13 mouse cellular contexts compared by ENCODE assay signal in genomic region chr19:42384981-42385598, GRCm38 (mm10). TPM values are rescaled to one million over a fixed set of nuclear protein-coding genes. Genes with fewer than 3 reads are reported as not detected.
DNase-seq lines count a peak whose midpoint lies in the region; ATAC-seq and TF ChIP-seq lines count a peak whose summit lies in the region.
"Had no signal": no experiment of that assay in that cellular context is flagged by ENCODE, and none has a peak within 500 bp of the region (broad histone marks: within the 10 kb centered on the region; RNA-seq: fewer than 3 reads in every experiment).

No protein-coding gene starts in this region.

- H3K4me3 ChIP-seq in forebrain, embryonic 11.5 days (ENCODE audit: low read depth, low read length), result no peak overlapping the region
- H3K4me3 ChIP-seq in hindbrain, embryonic 15.5 days, result peak overlapping the region; percentile 9; the same call in 1 of the 2 replicates
- H3K4me3 ChIP-seq in neural tube, embryonic 13.5 days, result no peak overlapping the region
- no peak overlapping the region for H3K4me3 ChIP-seq in lung, postnatal 0 days (ENCODE audit: low read depth, low read length)
- no peak overlapping the region for H3K4me3 ChIP-seq in kidney, embryonic 16.5 days (ENCODE audit: low read length)
- H3K4me3 ChIP-seq: embryonic facial prominence, embryonic 15.5 days; heart, embryonic 10.5 days; liver, embryonic 13.5 days had no signal

- WGBS in forebrain, embryonic 11.5 days, result 6% methylated on average over 15 of the region's 15 CpGs
- 8% methylated on average over 15 of the region's 15 CpGs for WGBS in hindbrain, embryonic 15.5 days
- 6% methylated on average over 15 of the region's 15 CpGs for WGBS in neural tube, embryonic 13.5 days
- WGBS in lung, postnatal 0 days, result 23% methylated on average over 15 of the region's 15 CpGs
- 14% methylated on average over 15 of the region's 15 CpGs for WGBS in kidney, embryonic 16.5 days

- no peak overlapping the region for H3K27ac ChIP-seq in forebrain, embryonic 11.5 days (ENCODE audit: low read depth, low read length)
- peak overlapping the region; percentile 36; the same call in 1 of the 2 replicates for H3K27ac ChIP-seq in hindbrain, embryonic 15.5 days (replicated peaks)
- H3K27ac ChIP-seq in neural tube, embryonic 13.5 days (replicated peaks), result peak overlapping the region; percentile 38; the same call in 1 of the 2 replicates
- H3K27ac ChIP-seq in lung, postnatal 0 days (ENCODE audit: low read length), result no peak overlapping the region
- no peak overlapping the region for H3K27ac ChIP-seq in kidney, embryonic 16.5 days (ENCODE audit: low read length)
- H3K27ac ChIP-seq: embryonic facial prominence, embryonic 15.5 days; heart, embryonic 10.5 days; liver, embryonic 13.5 days had no signal

- no peak for TF ChIP-seq CTCF in lung, postnatal 0 days (IDR thresholded peaks at IDR 0.05)

- peak overlapping the region; percentile 24; the same call in 1 of the 2 replicates for H3K4me2 ChIP-seq in forebrain, embryonic 11.5 days (ENCODE audit: low read depth, low read length, severe bottlenecking)
- peak overlapping the region; percentile 46 for H3K4me2 ChIP-seq in hindbrain, embryonic 15.5 days
- peak overlapping the region; percentile 41 for H3K4me2 ChIP-seq in neural tube, embryonic 13.5 days
- H3K4me2 ChIP-seq in lung, postnatal 0 days (replicated peaks; ENCODE audit: low read depth, low read length), result no peak overlapping the region
- no peak overlapping the region for H3K4me2 ChIP-seq in kidney, embryonic 16.5 days (replicated peaks; ENCODE audit: low read depth, low read length)
- H3K4me2 ChIP-seq: embryonic facial prominence, embryonic 15.5 days; liver, embryonic 13.5 days had no signal

- no peak overlapping the region for H3K9ac ChIP-seq in forebrain, embryonic 11.5 days (ENCODE audit: low read length)
- no peak overlapping the region for H3K9ac ChIP-seq in hindbrain, embryonic 15.5 days
- 0 out of 2 replicates have a peak overlapping the region, but pooled peaks have one; percentile 26 for H3K9ac ChIP-seq in neural tube, embryonic 13.5 days
- H3K9ac ChIP-seq in lung, postnatal 0 days (replicated peaks; ENCODE audit: low read depth), result no peak overlapping the region
- no peak overlapping the region for H3K9ac ChIP-seq in kidney, embryonic 16.5 days (replicated peaks; ENCODE audit: low read length)
- H3K9ac ChIP-seq: embryonic facial prominence, embryonic 15.5 days; liver, embryonic 13.5 days had no signal

- TF ChIP-seq EP300 in lung, postnatal 0 days (IDR thresholded peaks at IDR 0.05), result no peak

- H3K4me1 ChIP-seq in forebrain, embryonic 11.5 days (replicated peaks; ENCODE audit: control insufficient read depth, insufficient read depth, low read length), result peaks cover 6% of the 10 kb centered on the region; the same call in 1 of the 2 replicates
- peaks cover 33% of the 10 kb centered on the region for H3K4me1 ChIP-seq in hindbrain, embryonic 15.5 days (replicated peaks)
- peaks cover 53% of the 10 kb centered on the region for H3K4me1 ChIP-seq in neural tube, embryonic 13.5 days (replicated peaks)
- no peaks in the 10 kb centered on the region for H3K4me1 ChIP-seq in lung, postnatal 0 days (ENCODE audit: insufficient read depth, low read depth, low read length)
- H3K4me1 ChIP-seq in kidney, embryonic 16.5 days (ENCODE audit: insufficient read depth, low read length), result no peaks in the 10 kb centered on the region; the same call in 1 of the 2 replicates
- H3K4me1 ChIP-seq: liver, embryonic 13.5 days had no signal

- DNase-seq in R1 (ENCODE audit: low read depth, low spot score), result peak; percentile 97
- no peak for DNase-seq in forebrain, embryonic 11.5 days (ENCODE audit: low spot score)
- DNase-seq in lung, postnatal 0 days (ENCODE audit: low spot score), result no peak
- DNase-seq: liver, embryonic 13.5 days; lung, postnatal 4 days; right cerebral cortex, postnatal 4 days had no signal

- ATAC-seq in forebrain, embryonic 11.5 days (replicated peaks; ENCODE audit: low FRiP score), result no peak
- ATAC-seq in hindbrain, embryonic 15.5 days (ENCODE audit: low FRiP score, low read depth), result 0 out of 2 replicates have a peak, but pooled peaks have one; percentile 2
- ATAC-seq in neural tube, embryonic 13.5 days (ENCODE audit: low read depth), result no peak; the same call in 1 of the 2 replicates
- ATAC-seq in megakaryocyte-erythroid progenitor cell, adult 5-6 weeks (replicated peaks; ENCODE audit: low FRiP score, low TSS enrichment, poor library complexity, severe bottlenecking), result no peak
- no peak for ATAC-seq in lung, postnatal 0 days
- no peak for ATAC-seq in kidney, embryonic 16.5 days (ENCODE audit: low FRiP score, low TSS enrichment)

- no peaks in the 10 kb centered on the region for H3K9me3 ChIP-seq in forebrain, embryonic 11.5 days (ENCODE audit: control insufficient read depth, low read length)
- no peaks in the 10 kb centered on the region for H3K9me3 ChIP-seq in hindbrain, embryonic 15.5 days
- H3K9me3 ChIP-seq in neural tube, embryonic 13.5 days, result no peaks in the 10 kb centered on the region
- no peaks in the 10 kb centered on the region for H3K9me3 ChIP-seq in lung, postnatal 0 days (ENCODE audit: low read length)
- no peaks in the 10 kb centered on the region for H3K9me3 ChIP-seq in kidney, embryonic 16.5 days (ENCODE audit: low read length)
- H3K9me3 ChIP-seq: embryonic facial prominence, embryonic 15.5 days; heart, embryonic 10.5 days; liver, embryonic 13.5 days had no signal

- peaks cover 3% of the 10 kb centered on the region; the same call in 1 of the 2 replicates for H3K27me3 ChIP-seq in forebrain, embryonic 11.5 days (ENCODE audit: control insufficient read depth, insufficient read depth, low read length)
- H3K27me3 ChIP-seq in hindbrain, embryonic 15.5 days, result no peaks in the 10 kb centered on the region
- H3K27me3 ChIP-seq in neural tube, embryonic 13.5 days, result no peaks in the 10 kb centered on the region
- H3K27me3 ChIP-seq in lung, postnatal 0 days (replicated peaks; ENCODE audit: insufficient read depth, low read length), result peaks cover 5% of the 10 kb centered on the region
- peaks cover 30% of the 10 kb centered on the region for H3K27me3 ChIP-seq in kidney, embryonic 16.5 days (ENCODE audit: insufficient read depth, low read length)

- no peaks in the 10 kb centered on the region for H3K36me3 ChIP-seq in forebrain, embryonic 11.5 days (ENCODE audit: control insufficient read depth, insufficient read depth, low read length)
- no peaks in the 10 kb centered on the region for H3K36me3 ChIP-seq in hindbrain, embryonic 15.5 days
- H3K36me3 ChIP-seq in neural tube, embryonic 13.5 days, result no peaks in the 10 kb centered on the region
- H3K36me3 ChIP-seq in lung, postnatal 0 days (ENCODE audit: insufficient read depth, low read length), result no peaks in the 10 kb centered on the region
- no peaks in the 10 kb centered on the region for H3K36me3 ChIP-seq in kidney, embryonic 16.5 days (ENCODE audit: insufficient read depth, low read length)
- H3K36me3 ChIP-seq: embryonic facial prominence, embryonic 15.5 days; heart, embryonic 10.5 days; liver, embryonic 13.5 days had no signal

RNA-seq across cellular contexts. Expression of gene Crtac1, which starts 46.5 kb away (rescaled TPM):
- 3.2 and 4.0 TPM in 2 replicates for polyA plus RNA-seq in forebrain, embryonic 11.5 days (2014; fragmentation: Nextera tagmentation; extraction: Ambion mirVana)
- 38.3 and 39.7 TPM in 2 replicates for polyA plus RNA-seq in hindbrain, embryonic 15.5 days (2015; fragmentation: Nextera tagmentation; extraction: Ambion mirVana)
- polyA plus RNA-seq in neural tube, embryonic 13.5 days (2015; fragmentation: Nextera tagmentation; extraction: Ambion mirVana), result 59.5 and 59.6 TPM in 2 replicates
- total RNA-seq in megakaryocyte-erythroid progenitor cell, adult 5-6 weeks (2014; fragmentation: Nextera tagmentation), result not detected in 2 replicates
- not detected in 2 replicates for total RNA-seq in megakaryocyte-erythroid progenitor cell, adult 5-6 weeks (2017)
- polyA plus RNA-seq in lung, postnatal 0 days (2015; fragmentation: Nextera tagmentation; extraction: Ambion mirVana), result 0.38 and 0.44 TPM in 2 replicates
- polyA plus RNA-seq in kidney, embryonic 16.5 days (2015; fragmentation: Nextera tagmentation; extraction: Ambion mirVana), result 6.0 and 6.2 TPM in 2 replicates
- total RNA-seq: common myeloid progenitor, adult 5-6 weeks had no signal

Comparison
In these comparisons a context has a peak if more than half of its experiments do, and no peak if none do; other contexts are left out.
1. H3K27ac ChIP-seq: peak in hindbrain, embryonic 15.5 days (single experiment) and neural tube, embryonic 13.5 days (single experiment); none in forebrain, embryonic 11.5 days (single experiment), lung, postnatal 0 days (single experiment) and kidney, embryonic 16.5 days (single experiment).
2. H3K4me2 ChIP-seq: peak in forebrain, embryonic 11.5 days (single experiment), hindbrain, embryonic 15.5 days (single experiment) and neural tube, embryonic 13.5 days (single experiment); none in lung, postnatal 0 days (single experiment) and kidney, embryonic 16.5 days (single experiment).